Mouse (Mus musculus): ENCODE data around the gene Tmem95. TPM values are rescaled to one million over a fixed set of nuclear protein-coding genes. Genes with fewer than 3 reads are reported as not detected.

Gene Tmem95
- total and polyA plus RNA-seq, 3 experiments: not detected

- ATAC-seq (ENCODE audit: extremely low read depth, insufficient number of reproducible peaks, low FRiP score, poor library complexity, severe bottlenecking) (no peak), DNase-seq (ENCODE audit: low spot score) (no peak)
- Histone ChIP-seq H3K4me3 (ENCODE audit: low read depth, low read length) (no peak overlapping the region), H3K4me1 (ENCODE audit: insufficient read depth, low read depth, low read length) (peaks cover 80% of the 10 kb centered on the region), H3K9me3 (replicated peaks) (no peaks in the 10 kb centered on the region), H3K36me3 (replicated peaks) (peaks cover 77% of the 10 kb centered on the region), H3K27me3 (ENCODE audit: insufficient read depth, low read length) (peaks cover 7% of the 10 kb centered on the region; the same call in 1 of the 2 replicates)
- TF ChIP-seq GATA2 (IDR thresholded peaks at IDR 0.05; ENCODE audit: borderline replicate concordance, low read depth, low read length): no peak
- TF ChIP-seq CTCF (IDR thresholded peaks at IDR 0.05; ENCODE audit: low read depth, low read length): no peak
- no peak for TF ChIP-seq POLR2AphosphoS5 (IDR thresholded peaks at IDR 0.05; ENCODE audit: insufficient replicate concordance, low read depth, low read length)
- TF ChIP-seq TAL1 (conservative IDR thresholded peaks at IDR 0.05; ENCODE audit: low read depth, low read length): no peak
- TF ChIP-seq GATA1 (IDR thresholded peaks at IDR 0.05; ENCODE audit: borderline replicate concordance, low read length): no peak
These were observed 5.2 kb upstream of the Tmem95 start for GRCm38 (mm10) chr11:69883066-69883465.

- no peaks in the 10 kb centered on the region for H3K9me3 ChIP-seq (replicated peaks)
- DNase-seq (ENCODE audit: low spot score): no peak
- TF ChIP-seq CTCF (IDR thresholded peaks at IDR 0.05; ENCODE audit: low read depth, low read length) (no peak), POLR2AphosphoS5 (IDR thresholded peaks at IDR 0.05; ENCODE audit: insufficient replicate concordance, low read depth, low read length) (no peak), GATA1 (IDR thresholded peaks at IDR 0.05; ENCODE audit: borderline replicate concordance, low read length) (no peak), GATA2 (IDR thresholded peaks at IDR 0.05; ENCODE audit: borderline replicate concordance, low read depth, low read length) (no peak), TAL1 (conservative IDR thresholded peaks at IDR 0.05; ENCODE audit: low read depth, low read length) (no peak)
- H3K4me1 ChIP-seq (ENCODE audit: insufficient read depth, low read depth, low read length): peaks cover 75% of the 10 kb centered on the region
- H3K36me3 ChIP-seq (replicated peaks): peaks cover 66% of the 10 kb centered on the region
- H3K4me3 ChIP-seq (ENCODE audit: low read depth, low read length): peak overlapping the region; percentile 72; the same call in 1 of the 2 replicates
- no peak for ATAC-seq (ENCODE audit: extremely low read depth, insufficient number of reproducible peaks, low FRiP score, poor library complexity, severe bottlenecking)
- peaks cover 7% of the 10 kb centered on the region; the same call in 1 of the 2 replicates for H3K27me3 ChIP-seq (ENCODE audit: insufficient read depth, low read length)
These were observed 4.2 kb upstream of the Tmem95 start for GRCm38 (mm10) chr11:69881787-69882670.

GRCm38 (mm10) chr11:69880853-69881603 lies 3.2 kb upstream of the Tmem95 start, which contains the start of gene Kctd11:
TSS of gene Kctd11 (minus strand) at chr11:69881406.
- H3K9me3 ChIP-seq (replicated peaks): no peaks in the 10 kb centered on the region
- peaks cover 7% of the 10 kb centered on the region; the same call in 1 of the 2 replicates for H3K27me3 ChIP-seq (ENCODE audit: insufficient read depth, low read length)
- DNase-seq (ENCODE audit: low spot score) (peak; percentile 83), ATAC-seq (ENCODE audit: extremely low read depth, insufficient number of reproducible peaks, low FRiP score, poor library complexity, severe bottlenecking) (0 out of 2 replicates have a peak, but pooled peaks have one; percentile 31)
- H3K4me3 ChIP-seq (ENCODE audit: low read depth, low read length): peak within 1 kb of the TSS; percentile 72
- no peak for TF ChIP-seq TAL1 (conservative IDR thresholded peaks at IDR 0.05; ENCODE audit: low read depth, low read length)
- no peak for TF ChIP-seq CTCF (IDR thresholded peaks at IDR 0.05; ENCODE audit: low read depth, low read length)
- TF ChIP-seq GATA1 (IDR thresholded peaks at IDR 0.05; ENCODE audit: borderline replicate concordance, low read length): no peak
- TF ChIP-seq POLR2AphosphoS5 (IDR thresholded peaks at IDR 0.05; ENCODE audit: insufficient replicate concordance, low read depth, low read length): no peak
- TF ChIP-seq GATA2 (IDR thresholded peaks at IDR 0.05; ENCODE audit: borderline replicate concordance, low read depth, low read length): no peak
- peaks cover 56% of the 10 kb centered on the region for H3K36me3 ChIP-seq (replicated peaks)
- H3K4me1 ChIP-seq (ENCODE audit: insufficient read depth, low read depth, low read length): peaks cover 76% of the 10 kb centered on the region

GRCm38 (mm10) chr11:69880506-69880852 lies 2.7 kb upstream of the Tmem95 start:
- Histone ChIP-seq H3K4me3 (ENCODE audit: low read depth, low read length) (peak overlapping the region; percentile 72), H3K27me3 (ENCODE audit: insufficient read depth, low read length) (peaks cover 7% of the 10 kb centered on the region; the same call in 1 of the 2 replicates), H3K9me3 (replicated peaks) (no peaks in the 10 kb centered on the region), H3K36me3 (replicated peaks) (peaks cover 51% of the 10 kb centered on the region), H3K4me1 (ENCODE audit: insufficient read depth, low read depth, low read length) (peaks cover 71% of the 10 kb centered on the region)
- no peak for TF ChIP-seq GATA2 (IDR thresholded peaks at IDR 0.05; ENCODE audit: borderline replicate concordance, low read depth, low read length)
- TF ChIP-seq CTCF (IDR thresholded peaks at IDR 0.05; ENCODE audit: low read depth, low read length): peak; percentile 79
- ATAC-seq (ENCODE audit: extremely low read depth, insufficient number of reproducible peaks, low FRiP score, poor library complexity, severe bottlenecking) (peak; percentile 31; the same call in 1 of the 2 replicates), DNase-seq (ENCODE audit: low spot score) (peak; percentile 41)

GRCm38 (mm10) chr11:69879711-69880110 lies 1.9 kb upstream of the Tmem95 start:
- H3K9me3 ChIP-seq (replicated peaks): no peaks in the 10 kb centered on the region
- H3K4me3 ChIP-seq (ENCODE audit: low read depth, low read length): no peak overlapping the region
- ATAC-seq (ENCODE audit: extremely low read depth, insufficient number of reproducible peaks, low FRiP score, poor library complexity, severe bottlenecking) (no peak), DNase-seq (ENCODE audit: low spot score) (no peak)
- peaks cover 8% of the 10 kb centered on the region for H3K27me3 ChIP-seq (ENCODE audit: insufficient read depth, low read length)
- H3K36me3 ChIP-seq (replicated peaks): peaks cover 43% of the 10 kb centered on the region
- TF ChIP-seq GATA2 (IDR thresholded peaks at IDR 0.05; ENCODE audit: borderline replicate concordance, low read depth, low read length) (no peak), TAL1 (conservative IDR thresholded peaks at IDR 0.05; ENCODE audit: low read depth, low read length) (no peak), GATA1 (IDR thresholded peaks at IDR 0.05; ENCODE audit: borderline replicate concordance, low read length) (no peak), POLR2AphosphoS5 (IDR thresholded peaks at IDR 0.05; ENCODE audit: insufficient replicate concordance, low read depth, low read length) (no peak), CTCF (IDR thresholded peaks at IDR 0.05; ENCODE audit: low read depth, low read length) (no peak)
- H3K4me1 ChIP-seq (ENCODE audit: insufficient read depth, low read depth, low read length): peaks cover 63% of the 10 kb centered on the region

GRCm38 (mm10) chr11:69878952-69879351 lies 1.1 kb upstream of the Tmem95 start:
- no peak for DNase-seq (ENCODE audit: low spot score)
- H3K4me3 ChIP-seq (ENCODE audit: low read depth, low read length): no peak overlapping the region
- H3K9me3 ChIP-seq (replicated peaks): no peaks in the 10 kb centered on the region
- peaks cover 57% of the 10 kb centered on the region for H3K4me1 ChIP-seq (ENCODE audit: insufficient read depth, low read depth, low read length)
- H3K27me3 ChIP-seq (ENCODE audit: insufficient read depth, low read length): peaks cover 15% of the 10 kb centered on the region
- peaks cover 35% of the 10 kb centered on the region for H3K36me3 ChIP-seq (replicated peaks)
- no peak for ATAC-seq (ENCODE audit: extremely low read depth, insufficient number of reproducible peaks, low FRiP score, poor library complexity, severe bottlenecking)
- no peak for TF ChIP-seq GATA1 (IDR thresholded peaks at IDR 0.05; ENCODE audit: borderline replicate concordance, low read length)
- no peak for TF ChIP-seq CTCF (IDR thresholded peaks at IDR 0.05; ENCODE audit: low read depth, low read length)
- no peak for TF ChIP-seq GATA2 (IDR thresholded peaks at IDR 0.05; ENCODE audit: borderline replicate concordance, low read depth, low read length)
- no peak for TF ChIP-seq POLR2AphosphoS5 (IDR thresholded peaks at IDR 0.05; ENCODE audit: insufficient replicate concordance, low read depth, low read length)
- TF ChIP-seq TAL1 (conservative IDR thresholded peaks at IDR 0.05; ENCODE audit: low read depth, low read length): no peak

Measured in G1E (cell line).